Mouse (Mus musculus): Measurements from ENCODE around the gene Atxn7l1. TPM values are rescaled to one million over a fixed set of nuclear protein-coding genes. Genes with fewer than 3 reads are reported as not detected.
A peak's percentile ranks its signal among the peaks of the same experiment; 100 is the strongest.

Gene Atxn7l1
- total and polyA plus RNA-seq, 2 experiments from 2014 or later, result 20.9 to 27.8 TPM

DNA sequence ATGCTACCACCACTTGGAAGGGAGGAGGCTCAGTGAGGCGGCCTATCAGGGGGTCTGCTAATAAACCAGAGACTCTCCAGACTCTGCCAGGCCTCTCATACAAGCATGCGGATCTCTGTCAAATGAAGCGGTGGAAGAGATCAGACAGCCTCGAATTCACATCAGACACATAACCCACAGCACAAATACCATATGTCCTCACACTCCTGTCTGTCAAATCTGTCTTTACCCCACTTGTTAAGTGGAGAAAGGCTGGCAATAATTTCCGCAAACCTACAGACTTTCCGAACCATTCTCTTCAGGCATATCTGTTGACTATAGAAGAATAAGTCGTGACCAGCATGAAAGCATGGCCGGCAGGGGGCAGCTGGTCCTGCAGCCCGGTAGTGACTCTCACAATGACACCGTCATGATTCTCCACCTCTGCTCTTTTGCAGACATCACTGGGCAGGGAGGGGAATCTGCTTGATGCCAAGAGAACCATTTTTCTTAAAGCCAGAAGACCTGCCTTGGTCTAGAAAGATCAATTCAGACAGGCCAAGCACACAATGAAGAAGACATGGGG, 189.2 kb downstream of the Atxn7l1 start:
- Histone ChIP-seq H3K9ac (replicated peaks; ENCODE audit: low read length, poor library complexity, severe bottlenecking) (no peak overlapping the region), H3K4me1 (ENCODE audit: insufficient read depth, low read length) (peaks cover 10% of the 10 kb centered on the region; the same call in 1 of the 2 replicates), H3K27ac (ENCODE audit: low read depth, low read length) (peak overlapping the region; percentile 26; the same call in 1 of the 2 replicates), H3K4me3 (ENCODE audit: low read depth, low read length) (no peak overlapping the region), H3K27me3 (ENCODE audit: insufficient read depth, low read length) (no peaks in the 10 kb centered on the region), H3K9me3 (ENCODE audit: low read length) (no peaks in the 10 kb centered on the region), H3K4me2 (ENCODE audit: low read depth, low read length, poor library complexity, severe bottlenecking) (no peak overlapping the region), H3K36me3 (ENCODE audit: insufficient read depth, low read length) (no peaks in the 10 kb centered on the region)
- peak; percentile 67 for TF ChIP-seq CTCF (IDR thresholded peaks at IDR 0.05)
- peak; percentile 60 for DNase-seq (ENCODE audit: low spot score)
- ATAC-seq (ENCODE audit: low FRiP score), result no peak
- 55% methylated on average over 10 of the region's 10 CpGs for WGBS

DNA sequence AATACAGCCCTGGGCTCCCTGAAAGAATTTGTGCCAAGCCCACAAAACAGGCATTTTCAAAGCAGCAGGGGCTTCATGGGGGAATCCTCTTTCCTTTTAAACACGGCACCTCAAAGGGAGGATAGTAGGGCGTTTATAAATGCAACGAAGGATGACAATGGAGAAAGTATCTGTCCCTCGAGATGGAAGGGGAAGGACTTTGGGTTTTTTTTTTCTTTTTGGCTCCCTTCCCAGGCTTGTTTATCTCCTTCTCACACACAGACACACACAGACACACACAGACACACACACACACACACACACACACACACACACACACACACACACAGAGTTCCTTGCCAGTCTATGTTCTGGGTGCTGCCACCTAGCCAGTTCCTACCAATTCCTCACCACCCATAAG, 189.8 kb downstream of the Atxn7l1 start:
- no peak for ATAC-seq (ENCODE audit: low FRiP score)
- Histone ChIP-seq H3K9me3 (ENCODE audit: low read length) (no peaks in the 10 kb centered on the region), H3K27ac (ENCODE audit: low read depth, low read length) (peak overlapping the region; percentile 26; the same call in 1 of the 2 replicates), H3K4me1 (ENCODE audit: insufficient read depth, low read length) (peaks cover 8% of the 10 kb centered on the region; the same call in 1 of the 2 replicates), H3K4me2 (ENCODE audit: low read depth, low read length, poor library complexity, severe bottlenecking) (no peak overlapping the region), H3K4me3 (ENCODE audit: low read depth, low read length) (no peak overlapping the region), H3K27me3 (ENCODE audit: insufficient read depth, low read length) (no peaks in the 10 kb centered on the region), H3K9ac (replicated peaks; ENCODE audit: low read length, poor library complexity, severe bottlenecking) (no peak overlapping the region), H3K36me3 (ENCODE audit: insufficient read depth, low read length) (no peaks in the 10 kb centered on the region)
- 21% methylated on average over 4 of the region's 4 CpGs for WGBS
- no peak for DNase-seq (ENCODE audit: low spot score)
- no peak for TF ChIP-seq CTCF (IDR thresholded peaks at IDR 0.05)

DNA sequence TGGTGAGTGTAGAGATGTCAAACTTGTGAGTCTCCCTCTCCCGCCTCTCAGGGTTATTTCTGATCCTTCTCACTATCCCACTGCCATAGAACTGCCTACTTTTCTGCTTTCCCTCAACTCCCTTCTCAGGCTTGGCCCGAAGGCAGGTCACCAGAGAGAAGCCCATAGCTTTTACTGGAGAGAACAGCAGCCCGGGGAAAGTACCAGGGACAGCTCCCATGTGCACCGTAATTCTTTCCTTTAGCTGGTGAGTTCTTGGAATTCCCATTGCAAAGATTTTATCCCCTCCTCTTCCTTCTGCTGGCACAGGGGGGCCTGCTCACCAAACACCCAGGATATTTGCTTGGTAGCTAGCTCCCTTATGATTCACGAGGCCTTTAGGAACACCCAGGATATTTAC, 190.7 kb downstream of the Atxn7l1 start:
- WGBS, result 54% methylated on average over 5 of the region's 5 CpGs
- TF ChIP-seq CTCF (IDR thresholded peaks at IDR 0.05), result no peak

DNA sequence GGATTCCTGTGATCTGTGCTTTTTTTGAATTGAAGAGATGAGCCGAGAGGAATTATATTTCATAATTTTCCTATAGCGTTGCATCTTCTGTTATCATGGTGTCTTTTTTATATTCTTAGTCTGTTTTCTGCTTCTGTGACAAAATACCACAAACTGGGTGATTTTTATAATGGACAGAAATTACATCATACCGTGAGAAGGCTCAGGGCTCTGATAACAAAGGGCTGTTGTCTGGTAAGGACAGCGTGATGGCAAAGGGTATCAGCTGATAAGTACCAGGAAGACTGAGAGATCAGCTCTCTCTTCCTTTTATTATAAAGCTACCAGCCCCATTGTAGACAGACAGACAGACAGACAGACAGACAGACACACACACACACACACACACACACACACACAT, 192.3 kb downstream of the Atxn7l1 start:
- H3K36me3 ChIP-seq (ENCODE audit: insufficient read depth, low read length), result no peaks in the 10 kb centered on the region
- H3K27ac ChIP-seq (ENCODE audit: low read depth, low read length), result no peak overlapping the region
- no peaks in the 10 kb centered on the region for H3K27me3 ChIP-seq (ENCODE audit: insufficient read depth, low read length)
- WGBS, result 72% methylated on average over 4 of the region's 4 CpGs
- H3K4me2 ChIP-seq (ENCODE audit: low read depth, low read length, poor library complexity, severe bottlenecking), result no peak overlapping the region
- no peak overlapping the region for H3K9ac ChIP-seq (replicated peaks; ENCODE audit: low read length, poor library complexity, severe bottlenecking)
- ATAC-seq (ENCODE audit: low FRiP score) (no peak), DNase-seq (ENCODE audit: low spot score) (no peak)
- no peaks in the 10 kb centered on the region for H3K9me3 ChIP-seq (ENCODE audit: low read length)
- no peak for TF ChIP-seq CTCF (IDR thresholded peaks at IDR 0.05)
- H3K4me1 ChIP-seq (ENCODE audit: insufficient read depth, low read length), result peaks cover 6% of the 10 kb centered on the region; the same call in 1 of the 2 replicates
- H3K4me3 ChIP-seq (ENCODE audit: low read depth, low read length), result no peak overlapping the region

More for the DNA sequence above, 190.7 kb downstream of the Atxn7l1 start:
- ATAC-seq (ENCODE audit: low FRiP score) (no peak), DNase-seq (ENCODE audit: low spot score) (no peak)
- Histone ChIP-seq H3K36me3 (ENCODE audit: insufficient read depth, low read length) (no peaks in the 10 kb centered on the region), H3K27me3 (ENCODE audit: insufficient read depth, low read length) (no peaks in the 10 kb centered on the region), H3K4me2 (ENCODE audit: low read depth, low read length, poor library complexity, severe bottlenecking) (no peak overlapping the region), H3K27ac (ENCODE audit: low read depth, low read length) (no peak overlapping the region), H3K9me3 (ENCODE audit: low read length) (no peaks in the 10 kb centered on the region), H3K4me1 (ENCODE audit: insufficient read depth, low read length) (peaks cover 5% of the 10 kb centered on the region; the same call in 1 of the 2 replicates), H3K9ac (replicated peaks; ENCODE audit: low read length, poor library complexity, severe bottlenecking) (no peak overlapping the region), H3K4me3 (ENCODE audit: low read depth, low read length) (no peak overlapping the region)

DNA sequence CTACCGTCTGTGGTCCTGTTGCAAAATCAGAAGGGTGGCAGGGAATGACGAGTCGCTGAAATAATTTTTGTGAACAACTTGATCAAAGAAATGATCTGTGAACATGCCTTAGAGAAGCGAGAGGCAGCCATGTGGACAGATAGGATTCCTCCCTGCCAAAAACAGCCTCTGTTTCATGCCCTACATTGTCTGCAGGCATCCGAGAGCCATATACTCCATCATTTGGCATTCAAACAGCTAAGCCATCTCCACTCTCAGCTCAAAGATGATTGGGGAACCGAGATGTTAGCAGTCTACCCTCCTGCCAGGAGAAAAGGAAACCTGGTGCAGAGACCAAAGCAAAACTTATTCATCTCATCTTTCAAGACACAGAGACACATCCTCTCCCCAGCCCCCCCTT, 193.2 kb downstream of the Atxn7l1 start:
- ATAC-seq (ENCODE audit: low FRiP score) (peak; percentile 8; the same call in 1 of the 2 replicates), DNase-seq (ENCODE audit: low spot score) (peak; percentile 31)
- TF ChIP-seq CTCF (IDR thresholded peaks at IDR 0.05), result no peak
- Histone ChIP-seq H3K9ac (replicated peaks; ENCODE audit: low read length, poor library complexity, severe bottlenecking) (no peak overlapping the region), H3K4me2 (ENCODE audit: low read depth, low read length, poor library complexity, severe bottlenecking) (0 out of 2 replicates have a peak overlapping the region, but pooled peaks have one; percentile 18), H3K36me3 (ENCODE audit: insufficient read depth, low read length) (no peaks in the 10 kb centered on the region), H3K27ac (ENCODE audit: low read depth, low read length) (peak overlapping the region; percentile 57; the same call in 1 of the 2 replicates), H3K27me3 (ENCODE audit: insufficient read depth, low read length) (no peaks in the 10 kb centered on the region), H3K4me1 (ENCODE audit: insufficient read depth, low read length) (peaks cover 15% of the 10 kb centered on the region; the same call in 1 of the 2 replicates), H3K9me3 (ENCODE audit: low read length) (no peaks in the 10 kb centered on the region), H3K4me3 (ENCODE audit: low read depth, low read length) (no peak overlapping the region)
- WGBS, result 51% methylated on average over 6 of the region's 6 CpGs

DNA sequence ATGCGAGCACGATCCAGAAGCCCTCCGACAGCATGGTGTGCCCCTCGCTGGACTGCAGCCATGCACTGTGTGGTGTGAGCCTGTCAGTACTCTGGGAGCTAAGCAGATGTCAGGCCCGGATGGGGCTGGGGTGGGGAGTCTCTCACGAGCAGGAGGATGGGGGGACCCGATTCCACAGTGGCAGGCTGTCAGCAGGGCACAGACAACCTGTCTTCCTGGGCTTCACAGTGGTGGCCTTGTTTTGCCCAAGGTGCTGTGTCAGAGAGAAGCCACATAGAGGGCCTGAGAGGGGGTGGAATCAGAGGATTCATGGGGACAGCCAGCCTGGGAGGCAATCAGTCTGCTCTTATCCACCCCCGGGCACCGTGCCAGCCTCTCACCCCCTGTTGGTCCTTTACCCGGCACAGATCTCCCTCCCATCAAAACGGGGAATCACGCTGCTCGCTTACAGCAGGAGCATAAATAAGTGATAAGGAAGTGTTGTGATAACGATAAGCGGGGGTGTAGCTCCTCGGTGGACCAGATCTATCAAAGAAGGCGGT, 193.9 kb downstream of the Atxn7l1 start:
- TF ChIP-seq CTCF (IDR thresholded peaks at IDR 0.05), result no peak
- ATAC-seq (ENCODE audit: low FRiP score) (peak; percentile 76), DNase-seq (ENCODE audit: low spot score) (peak; percentile 72)
- Histone ChIP-seq H3K9me3 (ENCODE audit: low read length) (no peaks in the 10 kb centered on the region), H3K4me3 (ENCODE audit: low read depth, low read length) (no peak overlapping the region), H3K27me3 (ENCODE audit: insufficient read depth, low read length) (no peaks in the 10 kb centered on the region), H3K9ac (replicated peaks; ENCODE audit: low read length, poor library complexity, severe bottlenecking) (0 out of 2 replicates have a peak overlapping the region, but pooled peaks have one; percentile 19), H3K4me1 (ENCODE audit: insufficient read depth, low read length) (peaks cover 15% of the 10 kb centered on the region; the same call in 1 of the 2 replicates), H3K27ac (ENCODE audit: low read depth, low read length) (peak overlapping the region; percentile 57), H3K4me2 (ENCODE audit: low read depth, low read length, poor library complexity, severe bottlenecking) (peak overlapping the region; percentile 18; the same call in 1 of the 2 replicates), H3K36me3 (ENCODE audit: insufficient read depth, low read length) (no peaks in the 10 kb centered on the region)
- WGBS, result 31% methylated on average over 17 of the region's 17 CpGs
